Mouse (Mus musculus) R1 (cell line): Measurements from ENCODE around the gene Plvap.

Source experiments
- DNase-seq: peaks from one replicate; pipeline ENCODE4 v3.0.0-alpha.2; 2018; ENCODE audit warnings: low read depth, low spot score

Gene Plvap

GRCm38 (mm10) chr8:71511644-71512043 lies at the start of gene Plvap:
Gene Plvap, minus strand, starts transcription at chr8:71511752.
- DNase-seq = no peak

- no peak for DNase-seq
Measured at GRCm38 (mm10) chr8:71560765-71561164, 49.2 kb upstream of the Plvap start.

GRCm38 (mm10) chr8:71560071-71560470 lies 48.5 kb upstream of the Plvap start:
- DNase-seq = no peak

GRCm38 (mm10) chr8:71558958-71559690 lies 47.6 kb upstream of the Plvap start:
- peak; percentile 98 for DNase-seq

GRCm38 (mm10) chr8:71558071-71558957 lies 46.8 kb upstream of the Plvap start, which contains the start of gene Tmem221:
Gene Tmem221, minus strand, starts transcription at chr8:71558871.
- DNase-seq = peak; percentile 30

- DNase-seq = no peak
Measured at GRCm38 (mm10) chr8:71554644-71555043, 43.1 kb upstream of the Plvap start.

GRCm38 (mm10) chr8:71554001-71554400 lies 42.4 kb upstream of the Plvap start:
- DNase-seq = no peak

GRCm38 (mm10) chr8:71552770-71553169 lies 41.2 kb upstream of the Plvap start:
- DNase-seq = no peak

GRCm38 (mm10) chr8:71550754-71551153 lies 39.2 kb upstream of the Plvap start:
- DNase-seq = no peak

GRCm38 (mm10) chr8:71547590-71547989 lies 36.0 kb upstream of the Plvap start:
- DNase-seq = no peak

- DNase-seq = no peak
Measured at GRCm38 (mm10) chr8:71545053-71545452, 33.5 kb upstream of the Plvap start.

- no peak for DNase-seq
Measured at GRCm38 (mm10) chr8:71543755-71544154, 32.2 kb upstream of the Plvap start.

GRCm38 (mm10) chr8:71542632-71543343 lies 31.2 kb upstream of the Plvap start, which contains the start of gene Mvb12a:
Gene Mvb12a, plus strand, starts transcription at chr8:71542922.
- peak; percentile 100 for DNase-seq

GRCm38 (mm10) chr8:71537028-71537867 lies 25.7 kb upstream of the Plvap start, which contains the start of gene Bst2:
Gene Bst2, minus strand, starts transcription at chr8:71537456.
- peak; percentile 97 for DNase-seq

- no peak for DNase-seq
Measured at GRCm38 (mm10) chr8:71535663-71536062, 24.1 kb upstream of the Plvap start.

GRCm38 (mm10) chr8:71534263-71534810 lies 22.8 kb upstream of the Plvap start:
- DNase-seq = no peak

- peak; percentile 89 for DNase-seq
Measured at GRCm38 (mm10) chr8:71530735-71531467, 19.3 kb upstream of the Plvap start.

- DNase-seq = peak; percentile 76
Measured at GRCm38 (mm10) chr8:71528362-71529073, 17.0 kb upstream of the Plvap start.
